Mouse (Mus musculus) B cell, adult 67 days (primary cell): ENCODE measurements around the gene Scgb1c1. TPM values are rescaled to one million over a fixed set of nuclear protein-coding genes. Genes with fewer than 3 reads are reported as not detected.

ENCODE experiments used
- total RNA-seq, 2 experiments: library from RNA; stranded (reverse); gene quantifications; 4 replicates each; pipeline ENCODE4 v1.2.4; 2023

Scgb1c1 gene
- total RNA-seq = not detected

DNA sequence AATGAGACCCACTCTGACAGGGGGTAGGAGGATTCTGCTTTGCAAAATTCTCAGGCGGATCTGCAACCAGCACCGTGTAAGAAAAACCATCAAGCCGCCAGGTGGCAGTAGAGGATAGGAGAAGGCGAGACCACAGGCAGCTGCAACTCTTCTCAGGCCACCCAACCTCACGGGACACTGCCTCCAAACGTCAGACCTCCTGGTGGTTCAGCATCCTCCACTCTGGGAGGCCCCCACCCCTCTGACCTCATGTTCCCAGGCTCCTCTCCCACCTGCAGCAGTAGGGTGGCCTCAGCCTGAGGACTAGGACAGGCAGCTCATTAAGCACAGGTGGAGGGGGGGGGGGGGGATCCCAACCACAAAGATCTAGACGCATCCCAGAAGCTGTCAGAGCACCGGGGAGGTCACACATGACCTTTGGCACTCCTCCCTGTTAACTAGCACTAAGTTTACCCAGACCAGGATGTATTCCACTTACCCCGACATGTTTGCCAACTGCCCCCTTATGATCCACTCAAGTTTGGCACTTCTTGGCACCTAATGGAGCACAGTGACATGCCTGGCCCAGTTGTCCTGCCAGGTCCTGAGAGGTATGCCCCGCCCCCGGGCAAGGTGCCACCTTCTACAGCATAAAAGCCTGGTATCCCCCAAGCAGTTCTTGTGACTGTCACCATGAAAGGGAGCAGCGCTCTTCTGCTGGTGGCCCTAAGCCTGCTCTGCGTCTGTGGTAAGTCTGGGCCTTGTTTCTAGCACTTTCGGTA is at the start of gene Scgb1c1:
Gene Scgb1c1 (plus strand): TSS at position 643 of the 761 bp plus-strand sequence.

DNA sequence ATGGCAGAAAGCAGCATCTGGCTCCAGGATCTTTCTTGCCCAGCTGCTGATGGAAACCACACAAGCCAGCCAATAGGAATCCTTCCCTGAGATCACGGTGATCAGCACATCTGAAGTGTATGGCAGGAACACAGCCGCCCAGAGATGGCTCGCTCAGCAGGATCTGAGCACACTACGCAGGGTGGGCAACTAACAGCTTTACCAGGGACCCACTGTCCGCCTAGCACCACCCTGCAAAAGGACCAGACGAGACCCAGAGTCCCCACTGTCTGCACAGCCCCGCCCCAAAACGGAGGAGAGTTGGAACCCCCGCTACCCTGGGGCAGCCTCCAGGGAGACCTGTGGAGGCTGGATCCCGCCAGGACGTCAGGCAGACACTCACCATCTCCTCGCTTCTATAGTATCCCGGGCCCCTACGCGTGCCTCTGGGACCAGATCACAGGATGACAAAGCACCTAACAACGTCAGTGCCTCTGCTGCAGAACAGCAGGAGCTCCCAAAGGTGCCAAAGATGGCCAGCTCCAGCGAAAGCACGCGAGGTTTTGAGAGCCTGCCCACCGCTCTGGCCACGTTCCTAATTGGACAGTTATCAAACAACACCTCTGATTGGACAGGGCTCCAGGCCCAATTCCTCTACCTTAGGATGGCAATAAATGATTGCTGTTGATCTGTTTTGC is 23.6 kb upstream of the Scgb1c1 start, which contains the start of gene Zfp941:
Gene Zfp941 (minus strand): TSS at position 526 of the 677 bp plus-strand sequence.

DNA sequence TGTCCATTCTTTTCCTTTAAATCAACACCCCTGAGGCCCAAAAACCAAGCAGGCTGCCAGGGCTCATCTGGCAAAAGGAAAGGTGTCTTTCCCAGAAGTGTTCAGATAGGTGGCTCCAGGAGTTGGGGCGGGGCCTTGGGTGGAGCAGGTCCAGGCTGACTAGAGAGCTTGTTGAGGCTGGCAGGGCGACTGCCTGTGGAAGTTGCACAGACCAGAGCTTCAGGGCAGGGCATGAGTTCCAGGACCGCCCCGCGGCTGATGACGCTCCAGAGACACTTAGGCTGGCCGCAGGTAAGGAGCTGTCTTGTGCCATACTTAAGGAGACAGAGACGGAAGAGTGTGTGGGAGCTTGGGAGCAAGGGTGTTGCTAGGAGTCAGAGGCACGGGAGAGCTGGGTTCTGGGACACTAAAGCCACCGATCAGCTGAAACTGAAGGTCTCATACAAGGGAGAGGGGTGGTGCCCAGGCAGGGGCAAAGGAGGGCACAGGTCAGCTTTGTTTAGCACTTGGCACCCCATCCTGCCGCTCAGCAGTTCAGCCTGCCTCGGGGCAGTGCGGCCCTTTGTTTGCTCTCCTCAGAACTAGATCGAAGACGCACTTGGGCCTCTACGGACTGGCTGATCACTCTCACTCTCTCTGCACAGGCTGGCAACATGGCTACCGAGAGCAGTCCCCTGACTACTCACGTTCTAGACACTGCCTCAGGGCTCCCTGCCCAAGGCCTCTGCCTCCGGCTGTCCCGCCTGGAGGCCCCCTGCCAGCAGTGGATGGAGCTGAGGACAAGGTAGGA is 10.2 kb upstream of the Scgb1c1 start, which contains the start of gene Urah:
Gene Urah (plus strand): TSS at position 51 of the 790 bp plus-strand sequence.

DNA sequence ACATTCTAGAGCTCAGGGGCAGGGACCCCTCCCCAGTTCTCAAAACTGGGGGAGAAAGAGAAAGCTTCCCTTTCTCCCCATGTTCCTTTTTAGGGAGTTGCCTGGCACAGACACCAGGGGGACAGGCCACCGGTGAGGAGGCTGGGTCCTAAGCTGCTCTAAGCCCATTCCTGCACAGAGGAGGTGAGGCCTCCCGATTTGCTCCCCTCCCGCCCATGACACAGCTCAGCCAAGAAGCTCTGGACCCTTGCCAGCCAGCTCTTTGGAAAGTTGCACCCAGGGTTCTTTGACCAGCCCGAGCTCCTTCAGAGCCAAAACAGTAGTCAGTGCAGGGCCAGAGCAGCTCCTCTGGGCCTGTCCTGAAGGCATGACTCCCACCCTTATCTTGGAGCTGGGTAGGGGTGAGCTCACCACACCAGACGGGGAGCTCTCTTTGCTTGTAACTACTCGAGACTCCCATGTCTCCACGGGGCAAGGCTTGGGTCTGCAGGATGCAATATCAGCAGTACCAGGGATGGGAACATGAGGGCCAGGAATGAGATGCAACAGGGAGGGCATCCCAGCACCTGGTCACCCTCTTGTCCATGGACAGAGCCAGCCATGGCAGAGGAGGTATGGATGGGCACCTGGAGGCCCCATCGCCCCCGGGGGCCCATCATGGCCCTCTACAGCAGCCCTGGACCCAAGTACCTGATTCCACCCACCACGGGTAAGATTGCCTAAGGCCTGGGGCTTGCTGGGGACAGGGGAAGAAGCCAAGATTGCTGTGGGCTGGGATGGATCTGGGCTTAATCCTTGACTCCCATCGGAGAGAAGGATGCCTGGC is 2.6 kb downstream of the Scgb1c1 start, which contains the start of gene Odf3:
Gene Odf3 (plus strand): TSS at position 51 of the 826 bp plus-strand sequence.

DNA sequence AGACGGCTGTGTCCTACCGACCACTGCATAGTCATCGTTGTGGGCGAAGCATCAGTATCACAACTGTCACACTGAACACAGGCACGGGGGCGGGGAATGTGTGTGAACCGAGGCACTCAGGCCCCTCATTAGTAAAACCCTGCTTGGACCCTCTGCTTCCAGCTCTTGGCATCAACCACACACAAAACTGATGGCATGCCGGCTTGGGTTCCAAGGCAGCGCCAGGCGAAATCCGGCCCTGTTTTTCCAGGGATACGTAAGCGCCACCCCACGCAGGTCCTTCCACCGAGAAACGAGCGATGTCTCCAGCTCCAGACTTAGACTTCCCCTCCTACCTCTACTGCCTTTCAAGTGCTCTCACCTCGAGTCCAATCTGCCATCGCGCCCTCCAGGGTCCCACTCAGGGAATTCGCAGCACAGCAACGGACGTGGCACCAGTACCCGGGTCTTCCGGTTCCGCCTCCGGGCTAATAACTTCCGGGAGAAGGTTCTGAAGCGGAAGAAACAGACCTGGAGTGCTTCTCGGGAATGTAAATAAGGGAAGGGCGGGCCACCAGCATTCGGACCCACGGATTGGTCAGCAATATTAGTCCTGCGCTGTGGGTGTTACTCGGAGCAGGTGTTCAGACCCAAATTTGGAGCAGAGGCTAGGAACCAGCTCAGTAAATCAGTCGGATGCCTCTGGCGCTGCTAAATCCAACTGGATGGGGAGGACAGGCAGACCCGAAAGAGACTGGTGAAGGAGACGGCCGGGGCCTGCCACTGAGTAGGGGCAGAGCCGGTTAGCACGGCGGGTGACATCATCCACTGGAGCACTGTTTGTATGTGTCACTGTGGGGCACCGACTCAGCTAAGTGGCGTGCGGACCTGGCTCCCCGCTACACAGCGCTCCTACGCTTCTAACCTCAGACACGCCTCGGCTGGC is 10.8 kb downstream of the Scgb1c1 start, which contains the start of gene Gm45785:
Gene Gm45785 (minus strand): TSS at position 472 of the 925 bp plus-strand sequence.

DNA sequence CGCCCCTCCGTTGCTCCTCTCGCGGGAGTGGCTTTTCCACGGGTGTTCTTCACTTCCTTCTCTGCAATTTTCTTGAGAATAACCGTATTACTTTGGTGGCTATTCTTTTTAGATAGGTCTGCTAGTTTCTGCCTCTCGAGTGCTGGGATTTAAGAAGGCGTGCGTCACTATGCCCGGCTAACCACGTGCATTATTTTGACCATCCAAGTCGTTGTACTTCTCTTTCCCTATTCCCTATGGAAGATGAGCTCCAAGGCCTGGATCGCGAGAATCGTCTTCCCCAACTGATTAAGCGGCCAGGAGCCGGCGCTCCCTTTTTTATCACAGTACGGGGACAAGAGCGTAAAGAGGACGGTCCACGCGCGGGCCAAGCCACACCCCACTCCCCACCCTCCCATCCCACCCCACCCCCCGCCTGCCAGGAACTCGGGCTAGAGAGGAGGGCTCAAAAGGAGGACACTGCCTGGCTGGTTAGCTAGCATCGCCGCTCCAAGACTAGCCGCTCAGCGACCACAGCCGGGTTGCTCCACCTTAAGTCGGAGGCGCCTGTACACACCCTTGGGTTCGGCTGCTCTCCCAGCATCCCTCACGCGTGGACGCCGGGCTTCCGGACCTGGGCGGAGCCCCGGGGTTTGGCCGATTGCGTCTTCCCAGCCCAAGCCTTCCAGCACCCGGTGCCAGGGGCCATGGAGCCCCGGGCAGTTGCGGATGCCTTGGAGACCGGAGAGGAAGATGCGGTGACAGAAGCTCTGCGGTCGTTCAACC is 11.6 kb downstream of the Scgb1c1 start, which contains the start of gene Ric8a:
Gene Ric8a (plus strand): TSS at position 173 of the 765 bp plus-strand sequence.

DNA sequence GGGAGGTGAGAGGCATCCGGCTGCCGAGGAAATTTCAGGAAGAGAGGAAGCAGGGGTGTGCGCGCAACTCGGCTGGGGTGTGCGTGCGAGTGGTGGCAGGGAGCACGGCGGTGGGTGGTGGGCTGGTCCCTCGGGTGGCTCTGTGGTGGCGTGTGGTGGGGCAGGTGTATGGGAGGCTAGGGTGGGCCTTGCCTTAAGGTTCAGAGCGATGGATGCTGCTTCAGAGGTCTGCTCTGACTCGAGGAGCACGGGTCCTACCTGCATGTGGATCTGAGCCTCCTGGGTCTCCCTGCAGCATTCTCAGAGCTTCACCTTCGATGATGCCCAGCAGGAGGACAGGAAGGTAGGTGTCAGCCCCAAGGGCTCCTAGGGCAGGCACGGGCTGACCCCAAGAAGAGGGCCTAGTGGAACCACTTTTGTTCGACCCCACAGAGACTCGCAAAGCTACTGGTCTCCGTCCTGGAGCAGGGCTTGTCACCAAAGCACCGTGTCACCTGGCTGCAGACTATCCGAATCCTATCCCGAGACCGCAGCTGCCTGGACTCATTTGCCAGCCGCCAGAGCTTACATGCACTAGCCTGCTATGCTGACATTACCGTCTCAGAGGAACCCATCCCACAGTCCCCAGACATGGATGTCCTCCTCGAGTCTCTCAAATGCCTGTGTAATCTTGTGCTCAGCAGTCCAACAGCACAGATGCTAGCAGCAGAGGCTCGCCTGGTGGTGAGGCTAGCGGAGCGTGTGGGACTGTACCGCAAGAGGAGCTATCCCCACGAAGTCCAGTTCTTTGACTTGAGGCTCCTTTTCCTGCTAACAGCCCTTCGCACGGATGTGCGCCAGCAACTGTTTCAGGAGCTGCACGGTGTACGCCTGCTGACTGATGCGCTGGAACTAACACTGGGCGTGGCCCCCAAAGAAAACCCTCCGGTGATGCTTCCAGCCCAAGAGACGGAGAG is 12.5 kb downstream of the Scgb1c1 start, which contains the start of gene Bet1l:
Gene Bet1l (minus strand): TSS at position 28 of the 956 bp plus-strand sequence.

DNA sequence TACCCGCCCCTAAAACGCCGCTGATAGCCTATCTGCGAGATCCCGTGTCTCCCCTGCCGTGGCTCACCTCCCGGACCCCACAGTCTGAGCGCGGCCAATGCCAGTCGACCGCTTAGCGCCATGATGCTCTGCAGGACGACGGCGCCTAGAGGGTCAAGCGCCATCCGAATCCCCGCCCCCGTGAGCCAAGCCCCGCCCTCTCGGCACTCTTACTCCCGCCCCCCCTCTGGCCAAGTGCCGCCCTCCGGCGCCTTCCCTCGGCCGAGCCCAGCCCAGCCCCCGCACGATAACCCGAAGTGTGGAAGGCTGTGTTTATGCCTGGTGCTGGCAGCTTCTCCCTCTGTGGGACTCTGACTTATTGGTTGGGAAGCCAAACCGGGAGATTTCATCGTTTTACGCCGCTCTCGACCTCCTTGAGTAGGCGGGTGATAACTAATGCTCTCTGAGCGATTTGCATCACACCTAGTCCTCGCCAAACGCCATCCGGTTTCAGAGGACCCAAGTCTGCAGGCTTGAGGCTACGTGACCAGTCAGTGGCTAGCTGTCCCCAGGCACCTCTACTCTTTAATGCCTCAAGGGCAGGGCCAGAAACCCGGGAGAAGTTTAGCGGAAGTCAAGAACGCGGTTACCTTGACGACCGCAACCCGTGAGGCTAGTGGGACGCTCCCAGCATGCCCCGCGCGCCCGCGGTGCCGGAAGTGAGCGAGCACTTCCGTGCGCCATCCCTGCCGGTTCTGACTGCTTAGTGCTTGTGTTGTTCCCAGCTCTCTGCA is 36.5 kb downstream of the Scgb1c1 start, which contains the start of the genes Psmd13 and Sirt3:
Gene Psmd13 (plus strand): TSS at position 273 of the 773 bp plus-strand sequence.
Gene Sirt3 (minus strand): TSS at position 614 of the 773 bp plus-strand sequence.

Other genes with a start within 250 kb of the Scgb1c1 start
- gene Olfr46, start 244.3 kb upstream of the Scgb1c1 start, total RNA-seq = not detected
- not detected for gene Olfr61, start 216.6 kb upstream of the Scgb1c1 start, total RNA-seq
- not detected for gene Olfr53, start 199.1 kb upstream of the Scgb1c1 start, total RNA-seq
- gene Olfr539, start 185.6 kb upstream of the Scgb1c1 start, total RNA-seq = not detected
- gene Olfr45, start 163.6 kb upstream of the Scgb1c1 start, total RNA-seq = not detected
- gene Olfr541, start 148.3 kb upstream of the Scgb1c1 start, total RNA-seq = not detected
- not detected for gene Cyp2e1, start 81.8 kb upstream of the Scgb1c1 start, total RNA-seq
- gene Syce1, start 57.7 kb upstream of the Scgb1c1 start, total RNA-seq = not detected
- gene Zfp941, start 23.4 kb upstream of the Scgb1c1 start, total RNA-seq = under 1 TPM in 1 of 2 experiments, not detected in 1; 0.15 TPM
- gene Urah, start 10.5 kb upstream of the Scgb1c1 start, total RNA-seq = not detected
- gene Odf3, start 2.3 kb downstream of the Scgb1c1 start, total RNA-seq = not detected
- gene Gm45785, start 10.8 kb downstream of the Scgb1c1 start, total RNA-seq = not detected
- gene Ric8a, start 11.4 kb downstream of the Scgb1c1 start, total RNA-seq = 100 to 1,000 TPM; 112 to 126 TPM
- 10 to 100 TPM; 22.5 to 22.8 TPM for gene Bet1l, start 12.0 kb downstream of the Scgb1c1 start, total RNA-seq
- 10 to 100 TPM; 79.6 to 82.9 TPM for gene Psmd13, start 36.4 kb downstream of the Scgb1c1 start, total RNA-seq
- 10 to 100 TPM; 10.8 to 12.7 TPM for gene Sirt3, start 36.8 kb downstream of the Scgb1c1 start, total RNA-seq
- not detected for gene Cox8b, start 54.9 kb downstream of the Scgb1c1 start, total RNA-seq
- gene Nlrp6, start 75.4 kb downstream of the Scgb1c1 start, total RNA-seq = not detected
- 10 to 100 TPM; 20.9 to 22.3 TPM for gene Pgghg, start 95.8 kb downstream of the Scgb1c1 start, total RNA-seq
- gene Ifitm5, start 104.7 kb downstream of the Scgb1c1 start, total RNA-seq = not detected
- not detected for gene Gm45717, start 110.4 kb downstream of the Scgb1c1 start, total RNA-seq
- gene Ifitm2, start 110.4 kb downstream of the Scgb1c1 start, total RNA-seq = 10 to 100 TPM; 14.7 to 16.9 TPM
- gene Ifitm1, start 121.7 kb downstream of the Scgb1c1 start, total RNA-seq = 1 to 10 TPM in 1 of 2 experiments, not detected in 1; 1.1 TPM
- gene Ifitm3, start 165.2 kb downstream of the Scgb1c1 start, total RNA-seq = 1 to 10 TPM; 2.1 to 4.4 TPM
- not detected for gene Ifitm6, start 172.4 kb downstream of the Scgb1c1 start, total RNA-seq
- not detected for gene Gm17387, start 183.6 kb downstream of the Scgb1c1 start, total RNA-seq
- gene B4galnt4, start 215.6 kb downstream of the Scgb1c1 start, total RNA-seq = not detected
- gene Pkp3, start 232.7 kb downstream of the Scgb1c1 start, total RNA-seq = 10 to 100 TPM; 27.8 to 32.3 TPM